Mouse (Mus musculus): ENCODE data around the gene Vwf.

GRCm38 (mm10) chr6:125568381-125568780 is 21.8 kb downstream of the Vwf start:
- TF ChIP-seq CTCF (IDR thresholded peaks at IDR 0.05; ENCODE audit: control insufficient read depth, insufficient read depth, insufficient replicate concordance, low read depth, low read length) = no peak
- no peak for TF ChIP-seq POLR2A (IDR thresholded peaks at IDR 0.05; ENCODE audit: control insufficient read depth, low read depth, low read length)
